Comparison of ENCODE assay signal across 11 mouse cellular contexts in the genomic region with DNA sequence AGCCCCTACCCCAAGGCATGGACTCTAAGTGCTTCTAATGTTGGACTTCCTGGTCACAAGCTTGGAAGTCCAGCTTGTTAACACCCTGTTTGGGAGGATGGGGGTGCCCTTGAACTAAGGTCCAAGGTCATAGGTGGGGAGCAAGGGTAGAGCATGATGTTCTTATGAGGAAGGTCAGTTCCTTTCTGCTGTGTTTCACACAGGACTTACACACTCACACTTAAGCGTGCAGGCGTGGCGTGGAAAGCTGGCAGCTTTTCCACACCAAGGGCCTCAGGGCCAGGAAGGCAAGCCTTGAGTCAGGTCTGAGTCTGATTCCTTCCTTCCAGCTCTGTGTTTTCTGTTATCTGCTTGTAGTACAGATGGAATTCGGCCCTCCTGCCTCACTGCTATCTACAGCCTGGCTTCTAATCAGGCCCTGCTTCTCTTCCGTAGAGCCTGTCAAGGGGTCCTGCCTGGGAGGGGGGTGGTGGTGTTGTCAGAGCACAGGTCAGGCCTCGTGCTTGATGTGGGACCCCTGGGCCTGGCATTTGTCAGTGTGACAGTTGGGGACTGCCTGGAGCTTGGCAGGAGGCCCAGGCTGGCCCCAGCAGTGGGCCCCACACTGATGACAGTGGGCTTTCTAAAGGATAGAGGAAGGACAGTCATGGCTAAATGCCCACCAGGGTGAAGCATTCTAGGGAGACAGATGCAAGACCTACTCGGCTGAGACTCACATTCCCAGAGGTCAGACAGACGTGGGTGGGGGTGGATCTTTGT. TPM values are rescaled to one million over a fixed set of nuclear protein-coding genes. Genes with fewer than 3 reads are reported as not detected.
DNase-seq lines count a peak whose midpoint lies in the region; ATAC-seq lines count a peak whose summit lies in the region.
"Had no signal": no experiment of that assay in that cellular context is flagged by ENCODE, and none has a peak within 500 bp of the region (broad histone marks: within the 10 kb centered on the region; RNA-seq: fewer than 3 reads in every experiment).

No protein-coding gene starts in this region.

- H3K27ac ChIP-seq in heart, embryonic 12.5 days (ENCODE audit: poor library complexity, severe bottlenecking): peak overlapping the region; percentile 100
- H3K27ac ChIP-seq in liver, embryonic 12.5 days: 0 out of 2 replicates have a peak overlapping the region, but pooled peaks have one; percentile 18

- peak overlapping the region; percentile 82 for H3K4me2 ChIP-seq in heart, embryonic 12.5 days
- no peak overlapping the region for H3K4me2 ChIP-seq in liver, embryonic 12.5 days

- H3K4me1 ChIP-seq in heart, embryonic 12.5 days (replicated peaks): peaks cover 85% of the 10 kb centered on the region
- H3K4me1 ChIP-seq in liver, embryonic 12.5 days: peaks cover 31% of the 10 kb centered on the region

- peaks cover 35% of the 10 kb centered on the region for H3K36me3 ChIP-seq in heart, embryonic 12.5 days
- H3K36me3 ChIP-seq in liver, embryonic 12.5 days: no peaks in the 10 kb centered on the region

- ATAC-seq in heart, embryonic 12.5 days (ENCODE audit: insufficient number of reproducible peaks, low FRiP score): peak; percentile 91
- peak; percentile 53 for ATAC-seq in liver, embryonic 12.5 days

- H3K27me3 ChIP-seq in heart, embryonic 12.5 days (replicated peaks): no peaks in the 10 kb centered on the region
- peaks cover 24% of the 10 kb centered on the region for H3K27me3 ChIP-seq in liver, embryonic 12.5 days (replicated peaks)

- H3K9me3 ChIP-seq in heart, embryonic 12.5 days (replicated peaks): no peaks in the 10 kb centered on the region
- H3K9me3 ChIP-seq in liver, embryonic 12.5 days (replicated peaks): no peaks in the 10 kb centered on the region
- H3K9me3 ChIP-seq: megakaryocyte, embryonic 14.5 days had no signal

- no peak for DNase-seq in heart, adult 11 months
- peak; percentile 39 for DNase-seq in 3T3-L1 (ENCODE audit: low read depth, low spot score)
- DNase-seq in heart, postnatal 4 days: peak; percentile 87
- DNase-seq in urinary bladder, postnatal 14 days (ENCODE audit: low spot score): no peak
- DNase-seq in spleen, postnatal 4 days (ENCODE audit: low spot score in 2 of 2): no peak
- no peak for DNase-seq in left cerebral cortex, adult 11 months (ENCODE audit: low spot score)
- DNase-seq: right cerebral cortex, postnatal 4 days had no signal

- WGBS in heart, embryonic 12.5 days: under 1% methylated on average over 8 of the region's 8 CpGs
- 24% methylated on average over 8 of the region's 8 CpGs for WGBS in liver, embryonic 12.5 days (ENCODE audit: insufficient replicate concordance)

- H3K9ac ChIP-seq in heart, embryonic 12.5 days: peak overlapping the region; percentile 89
- H3K9ac ChIP-seq in liver, embryonic 12.5 days: no peak overlapping the region

- H3K4me3 ChIP-seq in heart, embryonic 12.5 days: peak overlapping the region; percentile 58
- H3K4me3 ChIP-seq in liver, embryonic 12.5 days: no peak overlapping the region
- H3K4me3 ChIP-seq: megakaryocyte, embryonic 14.5 days had no signal

RNA-seq across cellular contexts. Expression of a gene that starts 18.0 kb away (rescaled TPM):
- 3.0 and 3.3 TPM in 2 replicates for polyA plus RNA-seq in heart, embryonic 12.5 days (2016; fragmentation: Nextera tagmentation; extraction: Ambion mirVana)
- 10 to 100 TPM in 1 of 2 experiments, 1 to 10 TPM in 1; 7.3 to 10.3 TPM for total RNA-seq in heart, postnatal 4 days (2021)
- polyA plus RNA-seq in liver, embryonic 12.5 days (2016; fragmentation: Nextera tagmentation; extraction: Ambion mirVana): 0.26 and 0.79 TPM in 2 replicates
- total RNA-seq: CH12.LX had no signal

RNA-seq across cellular contexts. Expression of a gene that starts 21.1 kb away (rescaled TPM):
- polyA plus RNA-seq in heart, embryonic 12.5 days (2016; fragmentation: Nextera tagmentation; extraction: Ambion mirVana): 3,113 and 3,172 TPM in 2 replicates
- 1,000 to 10,000 TPM; 2,021 to 2,289 TPM for total RNA-seq in heart, postnatal 4 days (2021)
- polyA plus RNA-seq in liver, embryonic 12.5 days (2016; fragmentation: Nextera tagmentation; extraction: Ambion mirVana): 10.5 and 12.9 TPM in 2 replicates

RNA-seq across cellular contexts. Expression of a gene that starts 34.5 kb away (rescaled TPM):
- 73.0 and 74.1 TPM in 2 replicates for polyA plus RNA-seq in heart, embryonic 12.5 days (2016; fragmentation: Nextera tagmentation; extraction: Ambion mirVana)
- 10 to 100 TPM; 40.7 to 43.8 TPM for total RNA-seq in heart, postnatal 4 days (2021)
- 11.4 and 11.9 TPM in 2 replicates for polyA plus RNA-seq in liver, embryonic 12.5 days (2016; fragmentation: Nextera tagmentation; extraction: Ambion mirVana)

RNA-seq across cellular contexts. Expression of a gene that starts 35.8 kb away (rescaled TPM):
- polyA plus RNA-seq in heart, embryonic 12.5 days (2016; fragmentation: Nextera tagmentation; extraction: Ambion mirVana): 5,319 and 5,490 TPM in 2 replicates
- 1,000 to 10,000 TPM; 6,684 to 7,230 TPM for total RNA-seq in heart, postnatal 4 days (2021)
- 1.5 and 3.3 TPM in 2 replicates for polyA plus RNA-seq in liver, embryonic 12.5 days (2016; fragmentation: Nextera tagmentation; extraction: Ambion mirVana)

Comparison
In these comparisons a context has a peak if more than half of its experiments do, and no peak if none do; other contexts are left out.
1. DNase-seq: peak in 3T3-L1 (single experiment) and heart, postnatal 4 days (single experiment); none in heart, adult 11 months (single experiment), urinary bladder, postnatal 14 days (single experiment), spleen, postnatal 4 days (0 of 2) and left cerebral cortex, adult 11 months (single experiment).
2. RNA of a gene that starts 21.1 kb away (polyA plus RNA-seq): 3,113 to 3,172 TPM in heart, embryonic 12.5 days; 10.5 to 12.9 TPM in liver, embryonic 12.5 days; every median in the first group is over 100 times any median in the second.